Mouse (Mus musculus) small intestine, adult 2 months (tissue): ENCODE results near the gene Aplp1. TPM values are rescaled to one million over a fixed set of nuclear protein-coding genes. Genes with fewer than 3 reads are reported as not detected.

Source experiments
- H3K27ac ChIP-seq: fragments of 200-500 bp; 2 replicates; pipeline ENCODE4 v1.5.1; 2012; ENCODE audit warnings: low read depth, low read length, control low read depth, inconsistent platforms; ENCODE audit not compliant: insufficient read depth
- H3K27me3 ChIP-seq: fragments of 200-500 bp; 2 replicates; pipeline ENCODE4 v1.6.1; 2012; ENCODE audit warnings: mild to moderate bottlenecking, moderate library complexity, low read length, inconsistent platforms; ENCODE audit not compliant: control insufficient read depth, insufficient read depth
- H3K36me3 ChIP-seq: fragments of 200-500 bp; 2 replicates; pipeline ENCODE4 v1.6.1; 2012; ENCODE audit warnings: mild to moderate bottlenecking, low read length, control low read depth, inconsistent platforms; ENCODE audit not compliant: control insufficient read depth, insufficient read depth
- H3K4me1 ChIP-seq: fragments of 200-500 bp; 2 replicates; pipeline ENCODE4 v1.6.1; 2012; ENCODE audit warnings: low read length, inconsistent platforms, mixed read lengths; ENCODE audit not compliant: control insufficient read depth, insufficient read depth, insufficient read length
- H3K4me3 ChIP-seq: fragments of 200-500 bp; 2 replicates; pipeline ENCODE4 v1.5.1; 2012; ENCODE audit warnings: low read depth, mild to moderate bottlenecking, control low read depth, inconsistent platforms, low read length, moderate library complexity
- CTCF ChIP-seq: fragments of 200-500 bp; IDR thresholded peaks from 2 replicates; pipeline ENCODE4 v1.5.1; 2012; ENCODE audit warnings: low read depth, mild to moderate bottlenecking, control low read depth, inconsistent platforms, low read length, moderate library complexity, mixed read lengths; ENCODE audit not compliant: insufficient replicate concordance, insufficient read length; ENCODE audit errors: extremely low read depth
- POLR2A ChIP-seq: fragments of 200-500 bp; IDR thresholded peaks from 2 replicates; pipeline ENCODE4 v1.6.1; 2012; ENCODE audit warnings: low read depth, mild to moderate bottlenecking, control low read depth, inconsistent platforms, low read length, moderate library complexity
- WGBS: fragments of 180-500 bp; shearing (Covaris S2); methylation state at CpG from one replicate; pipeline ENCODE4 v1.1.7; 2018; 5-methylcytosine and 5-hydroxymethylcytosine counted together
- polyA plus RNA-seq: library from polyadenylated mRNA; depleted of rRNA; stranded (reverse); fragments of >200 nt; gene quantifications from 2 replicates; pipeline ENCODE4 v1.2.3, GENCODE M21; 2012

The Aplp1 gene
- polyA plus RNA-seq, 1 experiment: 193 TPM

DNA sequence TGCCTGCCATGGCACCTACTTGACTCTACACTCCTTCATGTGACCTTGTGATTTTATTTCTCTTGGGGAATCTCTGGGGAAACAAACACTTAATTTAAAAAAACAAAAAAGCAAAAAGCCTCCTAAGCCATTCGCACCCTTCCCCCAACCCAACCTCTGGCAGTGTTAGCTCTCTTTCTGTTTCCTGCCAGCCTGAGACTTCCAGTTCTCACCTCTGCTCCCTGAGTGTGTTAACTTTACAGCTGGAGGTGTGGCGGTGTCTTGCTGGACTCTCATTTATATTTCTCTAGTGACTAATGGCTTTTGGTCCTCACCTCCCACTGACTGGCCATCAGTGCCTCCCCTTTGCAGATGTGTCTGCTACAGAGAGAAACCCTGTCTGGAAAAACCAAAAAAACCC, 35.5 kb downstream of the Aplp1 start:
- no peaks in the 10 kb centered on the region for H3K36me3 ChIP-seq
- H3K4me3 ChIP-seq: no peak overlapping the region
- 45% methylated on average over 2 of the region's 2 CpGs for WGBS
- H3K4me1 ChIP-seq: peaks cover 2% of the 10 kb centered on the region; the same call in 1 of the 2 replicates
- H3K27ac ChIP-seq: no peak overlapping the region
- TF ChIP-seq CTCF (no peak), POLR2A (no peak)
- H3K27me3 ChIP-seq: no peaks in the 10 kb centered on the region

DNA sequence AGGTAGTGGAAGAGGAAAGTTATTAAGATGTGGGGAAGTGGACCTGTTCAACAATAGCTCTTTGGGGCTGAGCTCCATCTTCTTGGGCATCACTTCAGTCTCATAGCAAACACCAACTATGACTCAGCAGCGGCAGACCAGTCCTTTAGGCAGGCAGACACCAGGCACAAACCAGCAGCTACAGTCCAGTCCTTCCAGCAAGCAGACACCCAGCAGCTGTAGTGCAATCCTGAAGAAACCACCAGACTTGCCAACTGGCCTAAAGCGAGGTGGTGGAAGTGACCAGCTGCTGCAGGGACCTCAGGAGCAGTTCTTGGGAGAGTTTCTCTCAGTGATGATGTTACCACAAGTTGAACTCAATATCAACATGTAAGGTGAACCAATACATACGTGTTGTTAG, 36.7 kb downstream of the Aplp1 start:
- Histone ChIP-seq H3K4me1 (peaks cover 2% of the 10 kb centered on the region; the same call in 1 of the 2 replicates), H3K36me3 (no peaks in the 10 kb centered on the region)
- WGBS: 86% methylated on average over 3 of the region's 3 CpGs

DNA sequence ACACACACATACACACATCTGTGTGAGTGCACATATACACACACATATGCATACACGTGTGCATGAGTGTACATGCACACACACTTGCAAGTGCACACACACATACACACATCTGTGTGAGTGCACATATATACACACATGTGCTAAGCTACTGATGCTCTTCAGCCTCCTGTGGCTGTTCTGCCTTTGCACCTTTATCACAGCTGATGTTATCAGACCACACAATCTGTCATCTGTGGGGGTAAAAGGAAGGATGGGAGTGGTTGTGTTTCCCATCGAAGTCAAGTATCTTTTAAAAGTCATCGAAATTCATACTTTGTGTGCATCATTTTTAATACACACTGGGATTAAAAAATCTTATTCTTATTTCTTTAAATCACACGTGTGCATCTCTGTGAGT, 43.0 kb downstream of the Aplp1 start:
- H3K27ac ChIP-seq: no peak overlapping the region
- H3K4me1 ChIP-seq: no peaks in the 10 kb centered on the region
- TF ChIP-seq CTCF: no peak
- TF ChIP-seq POLR2A: no peak
- H3K4me3 ChIP-seq: no peak overlapping the region
- no peaks in the 10 kb centered on the region for H3K27me3 ChIP-seq
- WGBS: 60% methylated on average over 4 of the region's 4 CpGs
- H3K36me3 ChIP-seq: no peaks in the 10 kb centered on the region

More for the DNA sequence above, 36.7 kb downstream of the Aplp1 start:
- Histone ChIP-seq H3K4me3 (no peak overlapping the region), H3K27ac (no peak overlapping the region), H3K27me3 (no peaks in the 10 kb centered on the region)
- no peak for TF ChIP-seq CTCF
- TF ChIP-seq POLR2A: no peak

- WGBS: 63% methylated on average over 7 of the region's 7 CpGs
These were observed 45.7 kb downstream of the Aplp1 start for GRCm38 (mm10) chr7:30399671-30400070.

DNA sequence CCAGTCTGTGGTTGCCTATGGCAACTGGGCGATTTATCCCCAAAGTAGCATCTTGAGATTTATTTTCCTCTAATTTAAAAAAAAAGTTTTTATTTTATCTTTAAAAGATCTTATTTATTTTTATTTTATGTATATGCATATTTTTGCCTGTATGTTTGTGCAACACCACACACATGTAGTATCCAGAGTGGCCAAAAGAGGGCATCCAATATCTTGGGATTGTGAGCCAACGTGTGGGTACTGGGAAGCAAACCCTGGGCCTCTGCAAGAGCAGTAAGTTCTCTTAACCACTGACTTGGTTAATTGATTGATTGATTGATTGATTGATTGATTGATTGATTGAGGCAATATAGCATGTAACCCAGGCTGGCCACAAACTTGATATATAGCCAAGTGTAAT, 50.5 kb downstream of the Aplp1 start:
- TF ChIP-seq POLR2A (no peak), CTCF (0 out of 2 replicates have a peak, but pooled peaks have one; percentile 9)
- H3K4me3 ChIP-seq: no peak overlapping the region
- H3K27ac ChIP-seq: peak overlapping the region; percentile 66; the same call in 1 of the 2 replicates
- no peaks in the 10 kb centered on the region for H3K27me3 ChIP-seq
- H3K36me3 ChIP-seq: no peaks in the 10 kb centered on the region
- H3K4me1 ChIP-seq: no peaks in the 10 kb centered on the region
- 52% methylated on average over 2 of the region's 2 CpGs for WGBS

More at GRCm38 (mm10) chr7:30399671-30400070, 45.7 kb downstream of the Aplp1 start:
- Histone ChIP-seq H3K4me3 (no peak overlapping the region), H3K27ac (no peak overlapping the region), H3K36me3 (no peaks in the 10 kb centered on the region), H3K4me1 (no peaks in the 10 kb centered on the region), H3K27me3 (no peaks in the 10 kb centered on the region)
- TF ChIP-seq CTCF (no peak), POLR2A (no peak)

- Histone ChIP-seq H3K27me3 (no peaks in the 10 kb centered on the region), H3K27ac (peak overlapping the region; percentile 82), H3K36me3 (no peaks in the 10 kb centered on the region), H3K4me3 (no peak overlapping the region), H3K4me1 (no peaks in the 10 kb centered on the region)
- 41% methylated on average over 11 of the region's 11 CpGs for WGBS
- TF ChIP-seq CTCF (no peak), POLR2A (no peak)
These were observed 51.0 kb downstream of the Aplp1 start for GRCm38 (mm10) chr7:30394379-30394778.

DNA sequence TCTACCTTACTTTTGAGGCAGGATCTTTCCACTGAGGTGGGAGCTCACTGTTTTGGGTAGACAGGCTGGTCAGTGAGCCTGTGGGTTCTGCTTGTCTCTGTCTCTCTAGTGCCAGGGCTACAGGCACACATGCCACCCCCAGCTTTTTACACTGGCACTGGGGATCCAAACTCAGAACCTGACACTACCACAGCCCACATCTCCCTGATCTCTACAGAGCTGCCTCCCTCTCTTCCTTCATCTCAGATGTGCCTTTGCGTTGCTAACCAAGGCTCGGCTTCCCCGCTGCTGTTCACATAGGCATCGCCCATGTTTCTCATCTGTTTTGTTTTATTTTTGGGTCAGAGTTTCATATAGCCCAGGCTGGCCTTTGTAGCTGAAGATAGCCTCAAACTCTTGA, 51.7 kb downstream of the Aplp1 start:
- peak overlapping the region; percentile 82 for H3K27ac ChIP-seq
- no peaks in the 10 kb centered on the region for H3K27me3 ChIP-seq
- no peak overlapping the region for H3K4me3 ChIP-seq
- WGBS: 81% methylated on average over 4 of the region's 4 CpGs
- H3K4me1 ChIP-seq: no peaks in the 10 kb centered on the region
- TF ChIP-seq CTCF: no peak
- TF ChIP-seq POLR2A: no peak
- H3K36me3 ChIP-seq: no peaks in the 10 kb centered on the region
